Mouse (Mus musculus) limb, embryonic 15.5 days (tissue): ENCODE data around the gene Rassf5. TPM values are rescaled to one million over a fixed set of nuclear protein-coding genes. Genes with fewer than 3 reads are reported as not detected.
"Not testable (repeated sequence)": the region's sequence is repeated elsewhere in the genome, so short reads cannot be mapped to it uniquely, and the experiment has no call there.

Experiments used
- ATAC-seq: fragments of 200-750 bp; cut with Nextera tagmentation; 2 replicates; pipeline ENCODE4 v1.8.0; 2017; ENCODE audit warnings: low read depth, moderate TSS enrichment; ENCODE audit not compliant: insufficient number of reproducible peaks, low FRiP score, low TSS enrichment
- H3K27ac ChIP-seq: fragments of 300-500 bp; sonication (generic); 2 replicates; pipeline ENCODE4 v1.5.1; 2015; ENCODE audit warnings: moderate library complexity, mild to moderate bottlenecking, inconsistent platforms
- H3K27me3 ChIP-seq: fragments of 300-500 bp; sonication (generic); 2 replicates; pipeline ENCODE4 v1.6.1; 2015; ENCODE audit warnings: inconsistent platforms
- H3K36me3 ChIP-seq: fragments of 300-500 bp; sonication (generic); 2 replicates; pipeline ENCODE4 v1.6.1; 2015; ENCODE audit warnings: inconsistent platforms
- H3K4me1 ChIP-seq: fragments of 300-500 bp; sonication (generic); 2 replicates; pipeline ENCODE4 v1.6.1; 2015; ENCODE audit warnings: inconsistent platforms
- H3K4me2 ChIP-seq: fragments of 300-500 bp; sonication (generic); 2 replicates; pipeline ENCODE4 v1.6.1; 2015; ENCODE audit warnings: mild to moderate bottlenecking, inconsistent platforms
- H3K4me3 ChIP-seq: fragments of 300-500 bp; sonication (generic); 2 replicates; pipeline ENCODE4 v1.5.1; 2015; ENCODE audit warnings: mild to moderate bottlenecking, inconsistent platforms
- H3K9ac ChIP-seq: fragments of 300-500 bp; sonication (generic); 2 replicates; pipeline ENCODE4 v1.6.1; 2015; ENCODE audit warnings: inconsistent platforms
- H3K9me3 ChIP-seq: fragments of 300-500 bp; sonication (generic); 2 replicates; pipeline ENCODE4 v1.6.1; 2016; ENCODE audit warnings: inconsistent platforms
- WGBS: fragments of 180-500 bp; shearing (Covaris S2); methylation state at CpG from one replicate; pipeline ENCODE4 v1.1.7; 2015; 5-methylcytosine and 5-hydroxymethylcytosine counted together
- polyA plus RNA-seq: library from polyadenylated mRNA; unstranded; fragments of >200 nt; fragmentation: Nextera tagmentation; extraction: Ambion mirVana; gene quantifications from 2 replicates; pipeline ENCODE4 v1.2.1, GENCODE M21; 2015

Rassf5 gene
- polyA plus RNA-seq, 1 experiment from 2014 or later = 6.1 TPM

DNA sequence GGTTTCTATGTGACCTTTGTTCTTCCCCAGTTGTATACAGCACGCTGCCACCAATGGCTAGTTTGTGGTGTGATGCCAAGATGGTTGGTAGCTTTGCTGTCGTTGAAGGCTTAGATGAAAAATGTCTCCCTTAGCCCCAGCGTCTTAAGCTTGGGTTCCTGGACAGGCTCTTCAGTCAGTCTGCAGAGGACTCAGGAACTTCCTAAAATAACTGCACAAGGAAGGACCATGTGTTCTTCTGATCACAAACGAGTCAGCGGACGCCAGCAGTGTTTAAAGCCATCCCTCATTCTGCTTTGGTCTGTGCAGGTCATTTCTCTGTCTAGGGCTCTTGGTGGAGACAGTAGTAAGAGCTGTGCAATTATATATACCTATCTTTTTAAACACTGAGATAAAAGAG is 71.2 kb downstream of the Rassf5 start:
- Histone ChIP-seq H3K4me1 (no peaks in the 10 kb centered on the region), H3K9ac (no peak overlapping the region)

DNA sequence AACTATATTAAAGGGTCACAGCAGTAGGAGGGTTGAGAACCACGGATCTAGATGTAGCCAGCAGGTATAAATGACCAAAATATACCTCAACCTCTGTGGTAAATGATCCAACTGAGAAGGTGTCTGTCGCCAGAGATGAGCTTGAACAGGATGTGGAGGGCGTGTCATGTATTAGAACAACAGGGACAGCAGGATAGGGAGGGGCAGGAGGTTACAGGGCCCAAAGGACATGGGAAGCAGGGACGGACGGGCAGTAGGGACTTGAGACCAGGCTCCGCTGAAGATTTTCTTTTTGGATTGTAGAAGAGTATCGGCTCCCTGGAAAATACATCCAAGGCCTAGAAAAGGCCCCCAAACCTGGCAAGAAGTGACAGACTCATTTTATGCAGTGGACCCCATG is 72.1 kb downstream of the Rassf5 start:
- Histone ChIP-seq H3K4me2 (no peak overlapping the region), H3K36me3 (peaks cover 98% of the 10 kb centered on the region), H3K27ac (no peak overlapping the region), H3K9me3 (no peaks in the 10 kb centered on the region), H3K9ac (no peak overlapping the region), H3K4me1 (no peaks in the 10 kb centered on the region), H3K27me3 (no peaks in the 10 kb centered on the region), H3K4me3 (no peak overlapping the region)
- ATAC-seq = no peak
- WGBS = 79% methylated on average over 7 of the region's 7 CpGs

More for the DNA sequence above, 71.2 kb downstream of the Rassf5 start:
- ATAC-seq = no peak
- H3K27ac ChIP-seq = no peak overlapping the region
- H3K27me3 ChIP-seq = no peaks in the 10 kb centered on the region
- no peak overlapping the region for H3K4me3 ChIP-seq
- no peak overlapping the region for H3K4me2 ChIP-seq
- WGBS = 77% methylated on average over 6 of the region's 6 CpGs
- peaks cover 98% of the 10 kb centered on the region for H3K36me3 ChIP-seq
- no peaks in the 10 kb centered on the region for H3K9me3 ChIP-seq

DNA sequence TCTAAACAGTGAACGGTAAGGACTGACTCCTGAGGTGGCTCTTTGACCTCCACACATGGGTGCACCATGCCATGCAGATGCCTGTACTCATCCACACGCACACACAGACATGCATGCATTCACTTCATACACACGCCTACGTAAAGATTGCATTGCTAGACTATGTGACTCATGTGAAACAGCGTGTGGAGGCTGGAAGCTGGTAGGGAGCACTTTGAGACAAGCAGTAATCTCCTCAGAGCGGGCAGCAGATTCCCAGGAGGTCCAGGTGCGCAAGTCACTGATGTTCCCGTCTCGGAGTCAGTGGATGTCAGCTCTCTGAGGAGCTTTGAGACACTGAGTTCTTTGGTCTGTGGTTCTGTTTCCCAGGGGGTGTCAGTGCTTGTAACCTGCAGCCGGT is 77.4 kb downstream of the Rassf5 start:
- H3K4me3 ChIP-seq = no peak overlapping the region
- H3K36me3 ChIP-seq = peaks cover 95% of the 10 kb centered on the region
- 92% methylated on average over 10 of the region's 10 CpGs for WGBS
- H3K27me3 ChIP-seq = no peaks in the 10 kb centered on the region
- no peaks in the 10 kb centered on the region for H3K4me1 ChIP-seq
- H3K9me3 ChIP-seq = no peaks in the 10 kb centered on the region
- H3K9ac ChIP-seq = no peak overlapping the region
- H3K4me2 ChIP-seq = no peak overlapping the region
- no peak for ATAC-seq
- no peak overlapping the region for H3K27ac ChIP-seq

DNA sequence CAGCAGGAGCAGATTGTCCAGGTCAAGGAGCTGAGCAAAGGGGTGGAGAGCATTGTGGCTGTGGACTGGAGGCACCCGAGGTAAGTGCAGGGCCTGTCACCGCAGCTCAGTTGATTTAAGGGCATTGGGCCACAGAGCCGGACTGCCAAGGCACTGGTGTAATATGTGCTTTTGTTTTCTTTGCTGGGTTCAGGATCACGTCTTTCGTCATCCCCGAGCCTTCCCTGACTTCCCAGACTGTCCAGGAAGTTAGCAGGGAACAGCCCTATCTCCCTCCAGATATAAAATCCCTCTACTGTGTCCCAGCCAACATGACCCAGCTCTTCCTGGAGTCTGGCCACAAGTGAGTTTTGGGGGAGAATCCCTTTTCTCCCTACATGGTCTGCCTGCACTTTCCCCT is 80.6 kb downstream of the Rassf5 start:
- no peak overlapping the region for H3K27ac ChIP-seq
- H3K4me3 ChIP-seq = no peak overlapping the region
- peaks cover 89% of the 10 kb centered on the region for H3K36me3 ChIP-seq
- H3K27me3 ChIP-seq = no peaks in the 10 kb centered on the region
- ATAC-seq = no peak
- H3K4me2 ChIP-seq = no peak overlapping the region
- no peak overlapping the region for H3K9ac ChIP-seq
- 92% methylated on average over 6 of the region's 6 CpGs for WGBS
- no peaks in the 10 kb centered on the region for H3K4me1 ChIP-seq
- no peaks in the 10 kb centered on the region for H3K9me3 ChIP-seq

DNA sequence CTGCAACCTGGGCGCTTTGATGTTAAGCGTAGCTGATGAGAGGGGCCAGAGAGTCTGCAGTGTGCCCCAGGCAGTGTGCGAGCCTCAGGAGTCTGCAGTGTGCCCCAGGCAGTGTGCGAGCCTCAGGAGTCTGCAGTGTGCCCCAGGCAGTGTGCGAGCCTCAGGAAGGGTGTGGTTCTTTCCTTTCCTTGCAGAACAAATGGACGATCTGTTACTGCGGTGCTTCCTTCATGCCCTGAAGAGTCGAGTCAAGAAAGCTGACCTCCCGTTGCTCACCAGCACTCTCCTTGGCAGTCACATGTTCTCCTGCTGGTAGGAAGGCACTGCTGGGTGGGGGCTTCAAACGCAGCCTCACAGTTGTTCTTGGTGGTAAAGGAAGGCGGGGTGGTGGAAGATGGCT is 84.0 kb downstream of the Rassf5 start:
- 78% methylated on average over 11 of the region's 11 CpGs for WGBS
- no peak overlapping the region for H3K4me3 ChIP-seq
- H3K36me3 ChIP-seq = peaks cover 72% of the 10 kb centered on the region
- H3K27me3 ChIP-seq = no peaks in the 10 kb centered on the region
- H3K9ac ChIP-seq = no peak overlapping the region
- ATAC-seq = no peak
- H3K9me3 ChIP-seq = no peaks in the 10 kb centered on the region
- H3K4me1 ChIP-seq = no peaks in the 10 kb centered on the region
- no peak overlapping the region for H3K4me2 ChIP-seq
- no peak overlapping the region for H3K27ac ChIP-seq

DNA sequence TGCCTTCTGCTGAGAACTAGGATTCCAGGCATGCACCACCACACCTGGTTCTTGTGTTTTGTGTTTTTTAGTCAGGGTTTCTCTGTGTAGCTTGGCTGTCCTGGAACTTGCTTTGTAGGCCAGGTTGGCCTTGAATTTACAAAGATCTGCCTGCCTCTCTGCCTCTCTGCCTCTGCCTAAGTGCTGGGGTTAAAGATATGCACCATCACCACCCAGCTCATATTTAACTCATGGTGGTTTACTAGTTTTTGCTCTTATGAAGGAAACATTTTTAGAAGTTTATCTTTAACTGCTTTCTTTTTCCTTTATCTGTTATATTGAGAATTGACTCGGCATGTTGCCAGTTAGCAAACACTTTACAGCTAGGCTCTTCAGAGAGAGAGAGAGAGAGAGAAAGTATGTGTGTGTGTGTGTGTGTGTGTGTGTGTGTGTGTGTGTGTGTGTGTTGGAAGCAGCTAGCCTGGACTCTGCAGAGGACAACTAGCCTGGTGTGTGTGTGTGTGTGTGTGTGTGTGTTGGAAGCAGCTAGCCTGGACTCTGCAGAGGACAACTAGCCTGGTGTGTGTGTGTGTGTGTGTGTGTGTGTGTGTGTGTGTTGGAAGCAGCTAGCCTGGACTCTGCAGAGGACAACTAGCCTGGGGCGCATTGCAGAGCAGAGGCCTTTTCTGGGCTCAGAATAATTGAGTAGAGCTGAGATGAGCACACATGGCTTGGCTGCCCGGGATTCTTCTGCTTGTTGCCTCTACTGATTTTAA is 85.3 kb downstream of the Rassf5 start:
- H3K27ac ChIP-seq, ATAC-seq: not testable (repeated sequence)
- WGBS = 84% methylated on average over 3 of the region's 3 CpGs

DNA sequence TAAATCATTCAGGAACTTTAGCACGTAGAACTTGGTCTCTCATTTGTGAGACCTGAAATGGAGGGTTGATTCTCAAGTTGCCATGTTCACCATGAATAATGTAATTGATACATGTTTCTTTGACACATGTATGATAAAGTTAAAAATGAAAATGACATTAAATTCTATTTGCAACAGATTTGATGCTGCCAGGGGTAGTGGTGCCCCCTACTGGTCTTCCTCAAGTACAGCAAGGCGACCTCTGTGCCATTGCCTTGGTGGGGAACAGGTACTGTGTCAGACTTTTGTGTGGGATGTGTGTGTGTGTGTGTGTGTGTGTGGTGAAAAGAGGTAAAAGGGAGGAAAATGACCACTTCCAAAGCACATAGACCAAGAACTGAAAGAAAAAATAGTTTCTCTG is 89.6 kb downstream of the Rassf5 start:
- no peak overlapping the region for H3K4me3 ChIP-seq
- no peak overlapping the region for H3K9ac ChIP-seq
- 61% methylated on average over 2 of the region's 2 CpGs for WGBS
- H3K27ac ChIP-seq = no peak overlapping the region
- peaks cover 20% of the 10 kb centered on the region for H3K36me3 ChIP-seq
- H3K9me3 ChIP-seq = no peaks in the 10 kb centered on the region
- peaks cover 8% of the 10 kb centered on the region for H3K4me1 ChIP-seq
- ATAC-seq = no peak
- no peak overlapping the region for H3K4me2 ChIP-seq
- H3K27me3 ChIP-seq = no peaks in the 10 kb centered on the region

More for the DNA sequence above, 85.3 kb downstream of the Rassf5 start:
- H3K27me3 ChIP-seq, H3K9me3 ChIP-seq, H3K4me3 ChIP-seq, H3K4me1 ChIP-seq, H3K9ac ChIP-seq, H3K4me2 ChIP-seq: not testable (repeated sequence)
- H3K36me3 ChIP-seq = peaks cover 60% of the 10 kb centered on the region

DNA sequence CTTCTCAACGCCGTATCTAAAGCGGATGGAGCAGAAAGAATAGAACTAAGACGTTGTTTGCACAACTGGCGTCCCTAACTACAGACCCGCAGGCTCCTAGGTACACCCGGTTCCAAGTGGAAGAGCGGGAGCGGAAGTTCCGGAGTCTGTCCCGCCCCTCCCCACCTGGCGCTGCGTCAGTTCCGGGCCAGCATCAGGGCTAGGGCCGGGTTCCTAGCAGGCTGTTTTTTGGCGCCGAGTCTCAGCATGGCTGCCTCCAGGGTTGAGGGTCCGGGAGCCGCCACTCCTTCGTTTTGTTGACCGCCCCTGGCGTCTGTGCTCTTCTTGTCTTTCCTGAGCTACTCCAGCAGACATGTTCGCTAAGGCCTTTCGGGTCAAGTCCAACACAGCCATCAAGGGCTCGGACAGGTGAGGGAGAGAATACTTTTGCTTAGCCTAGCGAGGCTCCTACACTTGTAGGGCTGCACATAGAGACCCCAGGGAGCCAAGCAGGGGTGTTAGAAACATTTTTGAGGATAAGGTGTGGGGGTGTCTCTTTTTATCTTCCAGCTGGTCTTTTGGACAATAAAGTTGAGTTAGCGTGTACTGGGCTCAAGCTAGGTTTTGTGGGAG is 91.9 kb downstream of the Rassf5 start, which contains the start of gene Eif2d:
Eif2d (plus strand) TSS at position 164 of the 612 bp plus-strand sequence.
- peak; percentile 88 for ATAC-seq
- peaks cover 3% of the 10 kb centered on the region for H3K36me3 ChIP-seq
- H3K4me3 ChIP-seq = peak within 1 kb of the TSS; percentile 82
- peak within 1 kb of the TSS; percentile 67 for H3K4me2 ChIP-seq
- H3K9ac ChIP-seq = peak within 1 kb of the TSS; percentile 67
- peaks cover 8% of the 10 kb centered on the region for H3K4me1 ChIP-seq
- H3K27me3 ChIP-seq = no peaks in the 10 kb centered on the region
- under 1% methylated on average over 27 of the region's 27 CpGs for WGBS
- H3K9me3 ChIP-seq = no peaks in the 10 kb centered on the region
- H3K27ac ChIP-seq = peak within 1 kb of the TSS; percentile 77

DNA sequence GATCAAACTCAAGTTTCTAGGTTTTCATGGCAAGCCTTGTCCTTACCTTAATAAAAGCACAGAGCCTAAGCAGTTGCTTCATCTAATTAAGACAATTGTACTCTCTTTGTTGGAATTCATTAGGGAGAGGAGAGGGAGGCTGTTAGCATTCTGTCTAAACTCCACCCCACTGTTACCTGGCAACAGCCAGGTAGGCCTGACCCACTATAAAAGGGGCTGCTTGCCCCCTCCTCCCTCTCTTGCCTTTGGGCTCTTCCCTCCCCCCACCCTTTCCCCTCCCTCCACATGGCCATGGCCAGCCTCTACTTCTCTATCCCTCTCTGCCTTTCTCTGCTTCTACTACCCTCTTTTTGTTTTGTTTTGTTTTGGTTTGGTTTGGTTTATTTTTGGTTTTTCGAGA is 95.6 kb downstream of the Rassf5 start:
- no peak overlapping the region for H3K27ac ChIP-seq
- no peaks in the 10 kb centered on the region for H3K36me3 ChIP-seq
- WGBS = 77% methylated on average over 1 of the region's 1 CpGs
- H3K27me3 ChIP-seq = no peaks in the 10 kb centered on the region
- no peak overlapping the region for H3K4me2 ChIP-seq
- no peak for ATAC-seq
- H3K4me1 ChIP-seq = peaks cover 8% of the 10 kb centered on the region
- H3K4me3 ChIP-seq = no peak overlapping the region
- no peaks in the 10 kb centered on the region for H3K9me3 ChIP-seq
- no peak overlapping the region for H3K9ac ChIP-seq

DNA sequence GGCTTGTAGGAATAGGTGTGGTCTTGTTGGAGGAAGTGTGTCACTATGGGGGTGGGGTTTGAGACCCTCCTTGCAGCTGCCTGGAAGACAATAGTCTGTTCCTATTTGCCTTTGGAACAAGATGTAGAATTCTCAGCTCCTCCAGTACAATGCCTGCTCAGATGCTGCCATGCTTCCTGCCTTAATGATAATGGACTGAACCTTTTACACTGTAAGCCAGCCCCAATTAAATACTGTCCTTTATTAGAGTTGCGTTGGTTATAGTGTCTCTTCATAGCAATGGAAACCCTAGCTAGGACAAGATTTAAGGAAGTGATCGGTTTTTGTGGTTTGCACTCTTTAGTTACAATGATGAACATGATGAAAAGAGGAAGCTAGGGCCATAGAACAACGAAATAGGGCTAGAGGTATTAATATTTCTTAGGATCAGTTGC is 98.9 kb downstream of the Rassf5 start:
- H3K27me3 ChIP-seq = no peaks in the 10 kb centered on the region

DNA sequence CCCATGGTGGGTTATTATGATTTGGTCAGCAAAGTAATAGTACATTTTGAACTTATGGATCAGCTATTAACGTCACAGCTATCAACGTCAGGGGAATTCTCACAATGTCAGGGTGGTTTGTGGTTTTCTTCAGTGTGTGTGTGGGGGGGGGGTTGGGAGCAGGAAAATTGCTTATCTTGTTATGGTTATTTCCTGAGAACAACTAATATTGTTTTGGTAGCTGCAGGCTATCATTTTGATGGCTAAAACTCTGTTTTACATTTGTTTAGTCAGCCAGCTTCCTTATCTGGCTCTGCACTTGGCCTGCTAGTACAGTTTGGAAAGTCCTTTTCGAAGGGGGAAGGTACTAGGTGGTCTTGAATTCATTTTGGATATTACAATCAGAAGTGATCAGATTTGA is 99.8 kb downstream of the Rassf5 start:
- 87% methylated on average over 3 of the region's 3 CpGs for WGBS
- not testable (repeated sequence) for H3K9me3 ChIP-seq, H3K4me1 ChIP-seq, H3K27ac ChIP-seq, H3K4me3 ChIP-seq, H3K36me3 ChIP-seq, H3K4me2 ChIP-seq, H3K9ac ChIP-seq, H3K27me3 ChIP-seq, ATAC-seq

More for the DNA sequence above, 98.9 kb downstream of the Rassf5 start:
- H3K9ac ChIP-seq = no peak overlapping the region
- 81% methylated on average over 3 of the region's 3 CpGs for WGBS
- no peaks in the 10 kb centered on the region for H3K4me1 ChIP-seq
- no peaks in the 10 kb centered on the region for H3K9me3 ChIP-seq
- H3K4me2 ChIP-seq = no peak overlapping the region
- no peak for ATAC-seq
- no peaks in the 10 kb centered on the region for H3K36me3 ChIP-seq
- H3K27ac ChIP-seq = no peak overlapping the region
- no peak overlapping the region for H3K4me3 ChIP-seq

DNA sequence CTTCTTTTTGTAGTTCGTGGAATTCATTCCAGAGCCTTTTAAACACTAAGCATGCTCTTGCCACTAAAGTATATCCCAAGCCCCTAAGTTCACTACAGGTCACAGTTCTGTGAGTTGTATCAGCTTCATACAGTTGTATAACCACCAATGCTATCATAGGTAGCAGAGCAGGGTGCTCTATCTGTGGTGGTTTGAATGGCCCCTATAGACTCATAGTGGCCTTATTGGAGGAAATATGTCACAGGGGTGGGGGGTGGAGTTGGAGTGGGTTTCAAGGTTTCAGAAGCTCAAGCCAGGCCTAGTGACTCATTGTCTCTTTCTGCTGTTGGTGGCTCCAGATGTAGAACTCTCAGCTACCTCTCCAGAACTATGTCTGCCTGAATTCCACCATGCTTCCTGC is 102.6 kb downstream of the Rassf5 start:
- 73% methylated on average over 1 of the region's 1 CpGs for WGBS
- H3K9me3 ChIP-seq = no peaks in the 10 kb centered on the region
- no peaks in the 10 kb centered on the region for H3K36me3 ChIP-seq
- H3K27me3 ChIP-seq = no peaks in the 10 kb centered on the region
- H3K4me3 ChIP-seq = no peak overlapping the region
- no peak overlapping the region for H3K9ac ChIP-seq
- H3K4me2 ChIP-seq = no peak overlapping the region
- no peak for ATAC-seq
- no peak overlapping the region for H3K27ac ChIP-seq
- 0 out of 2 replicates have a peak, but pooled peaks cover 7% of the 10 kb centered on the region for H3K4me1 ChIP-seq
